Comparison of ENCODE assay signal across 30 mouse cellular contexts in genomic region chr5:136633901-136634300, GRCm38 (mm10). TPM values are rescaled to one million over a fixed set of nuclear protein-coding genes. Genes with fewer than 3 reads are reported as not detected.
"Had no signal": no experiment of that assay in that cellular context is flagged by ENCODE, and none has a peak within 500 bp of the region (broad histone marks: within the 10 kb centered on the region; RNA-seq: fewer than 3 reads in every experiment).

No protein-coding gene starts in this region.

- H3K4me2 ChIP-seq: kidney, embryonic 15.5 days; limb, embryonic 13.5 days; liver, embryonic 12.5 days; liver, embryonic 15.5 days; lung, embryonic 15.5 days; midbrain, embryonic 12.5 days; midbrain, embryonic 15.5 days; neural tube, embryonic 13.5 days; stomach, embryonic 15.5 days had no signal

- H3K4me1 ChIP-seq: kidney, embryonic 15.5 days; limb, embryonic 13.5 days; liver, embryonic 12.5 days; liver, embryonic 15.5 days; midbrain, embryonic 12.5 days; midbrain, embryonic 15.5 days had no signal

- DNase-seq: kidney, adult 2 months; kidney, postnatal 10 days; kidney, postnatal 36 days; left cerebral cortex, postnatal 4 days; liver; lung, adult 18-20 months; lung, postnatal 10 days; lung, postnatal 4 days; spleen, adult 18-20 months; thymus, adult 18-20 months; thymus, postnatal 36 days had no signal

- H3K36me3 ChIP-seq: kidney, embryonic 15.5 days; limb, embryonic 13.5 days; liver, embryonic 12.5 days; liver, embryonic 15.5 days; lung, embryonic 15.5 days; midbrain, embryonic 12.5 days; midbrain, embryonic 15.5 days; neural tube, embryonic 13.5 days; stomach, embryonic 15.5 days had no signal

- H3K27ac ChIP-seq: kidney, embryonic 15.5 days; left cerebral cortex, adult 2 months; limb, embryonic 13.5 days; liver, embryonic 12.5 days; liver, embryonic 15.5 days; lung, embryonic 15.5 days; midbrain, embryonic 12.5 days; midbrain, embryonic 15.5 days; neural tube, embryonic 13.5 days; stomach, embryonic 15.5 days had no signal

- H3K4me3 ChIP-seq: kidney, embryonic 15.5 days; left cerebral cortex, adult 2 months; limb, embryonic 13.5 days; liver, embryonic 12.5 days; liver, embryonic 15.5 days; lung, embryonic 15.5 days; midbrain, embryonic 12.5 days; midbrain, embryonic 15.5 days; myocyte; neural tube, embryonic 13.5 days; stomach, embryonic 15.5 days had no signal

- H3K9ac ChIP-seq: kidney, embryonic 15.5 days; limb, embryonic 13.5 days; liver, embryonic 12.5 days; liver, embryonic 15.5 days; lung, embryonic 15.5 days; midbrain, embryonic 12.5 days; midbrain, embryonic 15.5 days; neural tube, embryonic 13.5 days; stomach, embryonic 15.5 days had no signal

- H3K27me3 ChIP-seq: kidney, embryonic 15.5 days; lung, embryonic 15.5 days; midbrain, embryonic 12.5 days; midbrain, embryonic 15.5 days; neural tube, embryonic 13.5 days; stomach, embryonic 15.5 days had no signal

- H3K9me3 ChIP-seq: kidney, embryonic 15.5 days; limb, embryonic 13.5 days; liver, embryonic 12.5 days; liver, embryonic 15.5 days; lung, embryonic 15.5 days; midbrain, embryonic 12.5 days; midbrain, embryonic 15.5 days; neural tube, embryonic 13.5 days; stomach, embryonic 15.5 days had no signal

- ATAC-seq: intestine, postnatal 0 days; liver, embryonic 12.5 days; midbrain, embryonic 15.5 days had no signal

RNA-seq across cellular contexts. Expression of gene Myl10, which starts 59.0 kb away (rescaled TPM):
- total RNA-seq: layer of hippocampus, adult 8-10 months; layer of hippocampus, postnatal 14 days; left cerebral cortex, adult 2 months; left cerebral cortex, postnatal 14 days; left cerebral cortex, postnatal 4 days; monocyte, adult 5-6 weeks; neutrophil, adult 5-6 weeks had no signal
- polyA plus RNA-seq: intestine, embryonic 14.5 days; intestine, postnatal 0 days; kidney, adult 2 months; kidney, embryonic 15.5 days; limb, embryonic 13.5 days; liver, embryonic 12.5 days; liver, embryonic 15.5 days; midbrain, embryonic 12.5 days; midbrain, embryonic 15.5 days; neural tube, embryonic 13.5 days; urinary bladder, adult 2 months had no signal
